Mouse (Mus musculus) heart, adult 8-10 months (tissue): ENCODE measurements around the gene Nfkbie. TPM values are rescaled to one million over a fixed set of nuclear protein-coding genes. Genes with fewer than 3 reads are reported as not detected.

Source experiments
- DNase-seq: peaks from one replicate; pipeline ENCODE4 v3.0.0; 2022; ENCODE audit warnings: low spot score
- total RNA-seq, 4 experiments: library from RNA; stranded (reverse); gene quantifications; 2 replicates each; pipeline ENCODE4 v1.2.4; 2022

Gene Nfkbie
- total RNA-seq, 4 experiments from 2014 or later = 0.65 to 1.5 (median 1.3) TPM

GRCm38 (mm10) chr17:45559732-45560525, 4.4 kb downstream of the Nfkbie start:
- no peak for DNase-seq

- DNase-seq = no peak
Observed at GRCm38 (mm10) chr17:45563216-45563615, 7.7 kb downstream of the Nfkbie start.

- DNase-seq = peak; percentile 93
Observed at GRCm38 (mm10) chr17:45563655-45564530, 8.4 kb downstream of the Nfkbie start, which contains the start of gene Slc35b2. Slc35b2 (plus strand) TSS chr17:45563874.

GRCm38 (mm10) chr17:45564531-45565084, 9.1 kb downstream of the Nfkbie start:
- no peak for DNase-seq

- no peak for DNase-seq
Observed at GRCm38 (mm10) chr17:45565103-45565502, 9.6 kb downstream of the Nfkbie start.

- no peak for DNase-seq
Observed at GRCm38 (mm10) chr17:45566031-45566359, 10.5 kb downstream of the Nfkbie start.

GRCm38 (mm10) chr17:45566360-45567161, 11.1 kb downstream of the Nfkbie start:
- no peak for DNase-seq

GRCm38 (mm10) chr17:45567162-45567601, 11.7 kb downstream of the Nfkbie start:
- DNase-seq = no peak

- no peak for DNase-seq
Observed at GRCm38 (mm10) chr17:45568990-45569389, 13.5 kb downstream of the Nfkbie start.

GRCm38 (mm10) chr17:45569999-45570398, 14.5 kb downstream of the Nfkbie start:
- DNase-seq = no peak

GRCm38 (mm10) chr17:45572103-45573086, 16.9 kb downstream of the Nfkbie start:
- peak; percentile 75 for DNase-seq

GRCm38 (mm10) chr17:45573087-45573779, 17.7 kb downstream of the Nfkbie start, which contains the start of gene Hsp90ab1:
Hsp90ab1 (minus strand) TSS chr17:45573271.
- peak; percentile 99 for DNase-seq

GRCm38 (mm10) chr17:45573780-45574123, 18.2 kb downstream of the Nfkbie start:
- peak; percentile 96 for DNase-seq

- DNase-seq = peak; percentile 69
Observed at GRCm38 (mm10) chr17:45574129-45574761, 18.7 kb downstream of the Nfkbie start.

- no peak for DNase-seq
Observed at GRCm38 (mm10) chr17:45575123-45575897, 19.8 kb downstream of the Nfkbie start.

- DNase-seq = no peak
Observed at GRCm38 (mm10) chr17:45578242-45578641, 22.7 kb downstream of the Nfkbie start.

- no peak for DNase-seq
Observed at GRCm38 (mm10) chr17:45578843-45579242, 23.3 kb downstream of the Nfkbie start.

- DNase-seq = no peak
Observed at GRCm38 (mm10) chr17:45579554-45579953, 24.1 kb downstream of the Nfkbie start.
